ENCODE assay signal across 7 mouse cellular contexts in the genomic region with DNA sequence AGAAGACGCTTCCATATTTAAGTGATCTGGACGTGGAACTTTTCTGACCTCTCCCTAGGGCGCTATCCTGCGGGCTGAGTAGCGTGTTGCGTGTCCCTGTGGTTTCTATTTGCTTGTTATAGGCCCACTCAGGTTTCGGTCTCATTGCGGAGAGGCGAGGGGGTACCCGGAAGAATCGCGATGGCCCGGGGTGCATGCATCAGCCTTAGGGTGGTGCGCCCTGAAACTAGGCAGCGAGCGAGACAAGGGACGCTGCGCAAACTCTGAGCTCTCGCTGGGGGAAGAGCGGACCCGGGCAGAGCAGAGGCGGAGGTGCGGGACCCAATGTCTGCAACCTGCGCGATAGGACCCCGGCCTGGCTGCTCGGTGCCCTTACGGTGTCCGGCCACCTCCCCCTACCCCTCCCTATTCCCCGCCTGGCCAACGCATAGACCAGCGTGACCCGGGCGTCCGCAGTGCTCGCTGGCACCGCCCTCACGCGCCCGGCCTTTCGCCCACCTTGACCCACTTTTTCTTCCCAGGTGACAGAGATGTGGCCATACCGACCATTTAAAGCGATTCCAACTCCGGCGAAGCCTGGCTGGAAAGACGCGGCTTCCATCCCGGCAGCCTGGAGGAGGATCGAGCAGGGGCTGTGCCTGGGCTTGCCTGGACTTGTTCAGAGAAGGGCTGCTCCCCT. TPM values are rescaled to one million over a fixed set of nuclear protein-coding genes. Genes with fewer than 3 reads are reported as not detected.
DNase-seq lines count a peak whose midpoint lies in the region; ATAC-seq lines count a peak whose summit lies in the region.

No protein-coding gene starts in this region.

- H3K36me3 ChIP-seq in forebrain, embryonic 13.5 days (ENCODE audit: poor library complexity, severe bottlenecking) = no peaks in the 10 kb centered on the region

- no peak overlapping the region for H3K27ac ChIP-seq in forebrain, embryonic 13.5 days

- H3K4me1 ChIP-seq in forebrain, embryonic 13.5 days = peaks cover 20% of the 10 kb centered on the region

- no peaks in the 10 kb centered on the region for H3K9me3 ChIP-seq in forebrain, embryonic 13.5 days (replicated peaks)

- H3K4me3 ChIP-seq in forebrain, embryonic 13.5 days = peak overlapping the region; percentile 45

- DNase-seq in 416B (ENCODE audit: low read depth) (peak; percentile 40), ES-CJ7 (ENCODE audit: low read depth, low spot score) (peak; percentile 36)
- DNase-seq in kidney, adult 9 months = peak; percentile 20
- DNase-seq in left cerebral cortex, adult 9 months (ENCODE audit: low spot score in 2 of 2) = no peak
- no peak for DNase-seq in left cerebral cortex, adult 18-20 months (ENCODE audit: low spot score in 2 of 2)

- H3K27me3 ChIP-seq in forebrain, embryonic 13.5 days = peaks cover 55% of the 10 kb centered on the region

- peak overlapping the region; percentile 57 for H3K9ac ChIP-seq in forebrain, embryonic 13.5 days

- peak overlapping the region; percentile 81 for H3K4me2 ChIP-seq in forebrain, embryonic 13.5 days

- WGBS in forebrain, embryonic 13.5 days = 1% methylated on average over 47 of the region's 49 CpGs

- ATAC-seq in forebrain, embryonic 13.5 days = no peak
- peak; percentile 36 for ATAC-seq in megakaryocyte-erythroid progenitor cell, adult 5-6 weeks (replicated peaks; ENCODE audit: low FRiP score, low TSS enrichment, poor library complexity, severe bottlenecking)

RNA-seq across cellular contexts. Expression of gene Gpr157, which starts 38.5 kb away (rescaled TPM):
- 0.08 and 0.19 TPM in 2 replicates for polyA plus RNA-seq in forebrain, embryonic 13.5 days (2015; fragmentation: Nextera tagmentation; extraction: Ambion mirVana)
- total RNA-seq in megakaryocyte-erythroid progenitor cell, adult 5-6 weeks (2014; fragmentation: Nextera tagmentation) = 0.33 and 1.0 TPM in 2 replicates
- total RNA-seq in megakaryocyte-erythroid progenitor cell, adult 5-6 weeks (2017) = 0.33 and 0.99 TPM in 2 replicates
- total RNA-seq in left cerebral cortex, adult 18-20 months (2021) = 1 to 10 TPM; 1.4 to 2.0 TPM

RNA-seq across cellular contexts. Expression of gene H6pd, which starts 39.8 kb away (rescaled TPM):
- polyA plus RNA-seq in forebrain, embryonic 13.5 days (2015; fragmentation: Nextera tagmentation; extraction: Ambion mirVana) = 0.98 and 1.4 TPM in 2 replicates
- total RNA-seq in megakaryocyte-erythroid progenitor cell, adult 5-6 weeks (2014; fragmentation: Nextera tagmentation) = 12.9 and 16.8 TPM in 2 replicates
- 9.8 and 11.9 TPM in 2 replicates for total RNA-seq in megakaryocyte-erythroid progenitor cell, adult 5-6 weeks (2017)
- total RNA-seq in left cerebral cortex, adult 18-20 months (2021) = 10 to 100 TPM; 11.2 to 11.5 TPM

Comparison
In these comparisons a context has a peak if more than half of its experiments do, and no peak if none do; other contexts are left out.
1. DNase-seq: peak in 416B (single experiment), ES-CJ7 (single experiment) and kidney, adult 9 months (single experiment); none in left cerebral cortex, adult 9 months (0 of 2) and left cerebral cortex, adult 18-20 months (0 of 2).